ENCODE assay signal across 8 mouse cellular contexts in the genomic region with DNA sequence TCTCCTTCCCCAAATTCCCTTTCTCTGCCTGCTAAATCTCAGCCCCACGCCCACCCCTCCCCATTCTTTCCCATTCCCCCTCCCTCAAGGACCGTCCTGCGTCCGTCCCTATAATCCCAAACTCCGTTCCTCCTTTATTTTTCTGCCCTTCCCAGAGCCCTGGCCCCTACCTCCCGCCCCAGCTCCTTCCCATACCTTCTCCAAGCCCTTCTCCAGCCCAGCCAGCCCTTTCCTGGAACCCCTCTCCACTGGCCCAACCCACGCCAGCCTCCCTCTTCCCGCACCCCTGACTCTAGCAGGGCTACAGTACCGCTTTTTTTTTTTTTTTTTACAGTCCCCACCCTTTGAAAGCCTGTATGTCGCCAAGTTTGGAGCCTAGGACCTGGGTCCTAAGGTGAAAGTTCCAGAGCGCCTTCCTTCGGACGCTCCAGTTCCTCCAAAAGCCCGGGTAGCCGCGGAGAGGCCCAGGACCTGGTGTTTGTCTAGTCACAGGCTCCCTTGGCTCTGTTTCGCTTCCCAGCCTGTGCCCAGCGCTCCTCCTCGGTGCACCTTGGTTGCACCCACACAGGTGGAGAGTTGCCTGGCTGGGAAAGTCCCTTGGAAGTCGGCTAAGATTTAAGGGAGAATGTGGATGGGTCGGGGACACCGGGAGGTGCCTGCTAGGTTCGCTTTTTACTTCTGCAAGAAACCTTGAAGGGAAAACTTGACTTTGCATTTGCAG. TPM values are rescaled to one million over a fixed set of nuclear protein-coding genes. Genes with fewer than 3 reads are reported as not detected.
A peak's percentile ranks its signal among the peaks of the same experiment; 100 is the strongest.
DNase-seq lines count a peak whose midpoint lies in the region; ATAC-seq lines count a peak whose summit lies in the region.

No protein-coding gene starts in this region.

- WGBS in heart, embryonic 10.5 days: 2% methylated on average over 22 of the region's 23 CpGs
- 2% methylated on average over 23 of the region's 23 CpGs for WGBS in forebrain, embryonic 16.5 days
- 2% methylated on average over 22 of the region's 23 CpGs for WGBS in neural tube, embryonic 11.5 days

- H3K9me3 ChIP-seq in heart, embryonic 10.5 days: no peaks in the 10 kb centered on the region
- H3K9me3 ChIP-seq in forebrain, embryonic 16.5 days (ENCODE audit: control insufficient read depth, low read length): no peaks in the 10 kb centered on the region
- H3K9me3 ChIP-seq in neural tube, embryonic 11.5 days (ENCODE audit: control insufficient read depth, low read length): no peaks in the 10 kb centered on the region

- no peak for DNase-seq in heart, embryonic 10.5 days (ENCODE audit: low spot score)
- no peak for DNase-seq in heart, postnatal 14 days
- DNase-seq in kidney, postnatal 10 days: peak; percentile 56
- DNase-seq in neural tube, embryonic 11.5 days (ENCODE audit: low spot score): no peak
- DNase-seq in right cerebral cortex, postnatal 4 days: no peak
- DNase-seq in gastrocnemius, postnatal 10 days: no peak
- no peak for DNase-seq in ovary, postnatal 36 days (ENCODE audit: low spot score)

- H3K27me3 ChIP-seq in heart, embryonic 10.5 days (ENCODE audit: insufficient read depth, poor library complexity, severe bottlenecking): peaks cover 82% of the 10 kb centered on the region
- H3K27me3 ChIP-seq in forebrain, embryonic 16.5 days (replicated peaks; ENCODE audit: control insufficient read depth, insufficient read depth, low read length): peaks cover 59% of the 10 kb centered on the region
- H3K27me3 ChIP-seq in neural tube, embryonic 11.5 days (ENCODE audit: control insufficient read depth, insufficient read depth, low read length): peaks cover 63% of the 10 kb centered on the region

- ATAC-seq in forebrain, embryonic 16.5 days: peak; percentile 47
- ATAC-seq in neural tube, embryonic 11.5 days (ENCODE audit: insufficient read depth, low FRiP score, low TSS enrichment): 0 out of 2 replicates have a peak, but pooled peaks have one; percentile 23

- H3K27ac ChIP-seq in heart, embryonic 10.5 days: peak overlapping the region; percentile 81
- no peak overlapping the region for H3K27ac ChIP-seq in forebrain, embryonic 16.5 days (ENCODE audit: low read length)
- H3K27ac ChIP-seq in neural tube, embryonic 11.5 days (ENCODE audit: low read depth, low read length): no peak overlapping the region

- intact Hi-C loops in heart, postnatal 14 days (cut with DNase I): no loop called here

- no peak overlapping the region; the same call in 1 of the 2 replicates for H3K9ac ChIP-seq in forebrain, embryonic 16.5 days (replicated peaks; ENCODE audit: low read depth, low read length)
- H3K9ac ChIP-seq in neural tube, embryonic 11.5 days (ENCODE audit: low read length): no peak overlapping the region

- peaks cover 75% of the 10 kb centered on the region for H3K4me1 ChIP-seq in heart, embryonic 10.5 days
- peaks cover 18% of the 10 kb centered on the region for H3K4me1 ChIP-seq in forebrain, embryonic 16.5 days (replicated peaks; ENCODE audit: control insufficient read depth, insufficient read depth, low read length)
- peaks cover 11% of the 10 kb centered on the region; the same call in 1 of the 2 replicates for H3K4me1 ChIP-seq in neural tube, embryonic 11.5 days (ENCODE audit: control insufficient read depth, insufficient read depth, low read length)

- peak overlapping the region; percentile 71 for H3K4me3 ChIP-seq in heart, embryonic 10.5 days
- H3K4me3 ChIP-seq in forebrain, embryonic 16.5 days (replicated peaks; ENCODE audit: low read length): peak overlapping the region; percentile 43
- peak overlapping the region; percentile 39 for H3K4me3 ChIP-seq in neural tube, embryonic 11.5 days (ENCODE audit: low read depth, low read length)

- H3K36me3 ChIP-seq in heart, embryonic 10.5 days: no peaks in the 10 kb centered on the region
- no peaks in the 10 kb centered on the region for H3K36me3 ChIP-seq in forebrain, embryonic 16.5 days (ENCODE audit: control insufficient read depth, insufficient read depth)
- no peaks in the 10 kb centered on the region for H3K36me3 ChIP-seq in neural tube, embryonic 11.5 days (ENCODE audit: control insufficient read depth, insufficient read depth, low read length)

- H3K4me2 ChIP-seq in forebrain, embryonic 16.5 days (ENCODE audit: low read length): peak overlapping the region; percentile 98
- H3K4me2 ChIP-seq in neural tube, embryonic 11.5 days (ENCODE audit: low read depth): peak overlapping the region; percentile 94

RNA-seq across cellular contexts. Expression of a gene that starts 0.5 kb away (rescaled TPM):
- 11.2 and 21.9 TPM in 2 replicates for polyA plus RNA-seq in heart, embryonic 10.5 days (2016; fragmentation: Nextera tagmentation; extraction: Ambion mirVana)
- 10 to 100 TPM; 18.5 to 20.2 TPM for total RNA-seq in heart, postnatal 14 days (2021)
- polyA plus RNA-seq in forebrain, embryonic 16.5 days (2015; fragmentation: Nextera tagmentation; extraction: Ambion mirVana): 0.63 and 0.77 TPM in 2 replicates
- 0.95 and 1.5 TPM in 2 replicates for polyA plus RNA-seq in neural tube, embryonic 11.5 days (2014; fragmentation: Nextera tagmentation; extraction: Ambion mirVana)
- 1 to 10 TPM; 1.1 TPM for total RNA-seq in gastrocnemius, postnatal 10 days (2021)

RNA-seq across cellular contexts. Expression of a gene that starts 18.3 kb away (rescaled TPM):
- polyA plus RNA-seq in heart, embryonic 10.5 days (2016; fragmentation: Nextera tagmentation; extraction: Ambion mirVana): 86.1 and 92.1 TPM in 2 replicates
- 10 to 100 TPM; 33.2 to 33.3 TPM for total RNA-seq in heart, postnatal 14 days (2021)
- 148 and 168 TPM in 2 replicates for polyA plus RNA-seq in forebrain, embryonic 16.5 days (2015; fragmentation: Nextera tagmentation; extraction: Ambion mirVana)
- 108 TPM in 2 replicates for polyA plus RNA-seq in neural tube, embryonic 11.5 days (2014; fragmentation: Nextera tagmentation; extraction: Ambion mirVana)
- 10 to 100 TPM; 25.8 to 30.6 TPM for total RNA-seq in gastrocnemius, postnatal 10 days (2021)
